In the genomic region with DNA sequence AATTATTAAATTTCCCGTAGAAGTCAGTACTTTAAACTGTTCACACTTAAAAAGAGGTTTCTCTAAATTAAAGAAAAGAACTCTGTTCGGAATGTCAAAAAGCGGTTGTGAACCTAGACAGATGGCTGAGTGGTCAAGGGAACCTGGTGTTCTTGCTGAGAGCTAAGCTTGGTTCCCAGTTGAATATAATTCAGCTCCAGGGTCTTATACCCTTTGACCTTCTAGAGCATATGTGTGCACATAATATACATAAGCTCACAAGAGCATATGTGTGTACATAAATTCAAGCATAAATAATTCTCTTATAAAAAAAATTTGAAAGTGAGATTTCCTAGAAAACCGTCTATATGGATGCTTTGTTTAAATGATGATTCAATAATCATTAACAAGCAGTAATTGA, we compare ENCODE assay signal across 27 mouse cellular contexts.
DNase-seq lines count a peak whose midpoint lies in the region; ATAC-seq lines count a peak whose summit lies in the region.
"Had no signal": no experiment of that assay in that cellular context is flagged by ENCODE, and none has a peak within 500 bp of the region (broad histone marks: within the 10 kb centered on the region; RNA-seq: fewer than 3 reads in every experiment).

No protein-coding gene starts in this region.

- H3K4me3 ChIP-seq in forebrain, embryonic 11.5 days (ENCODE audit: low read depth, low read length) = no peak overlapping the region
- no peak overlapping the region for H3K4me3 ChIP-seq in forebrain, embryonic 13.5 days
- H3K4me3 ChIP-seq in midbrain, embryonic 12.5 days = no peak overlapping the region
- no peak overlapping the region for H3K4me3 ChIP-seq in midbrain, embryonic 15.5 days
- H3K4me3 ChIP-seq: embryonic facial prominence, embryonic 12.5 days; embryonic facial prominence, embryonic 15.5 days; forebrain, embryonic 12.5 days; heart, adult 2 months; heart, embryonic 10.5 days; heart, embryonic 13.5 days; hindbrain, embryonic 12.5 days; hindbrain, embryonic 15.5 days; intestine, embryonic 15.5 days had no signal

- no peak overlapping the region for H3K27ac ChIP-seq in forebrain, embryonic 11.5 days (ENCODE audit: low read depth, low read length)
- no peak overlapping the region for H3K27ac ChIP-seq in forebrain, embryonic 13.5 days
- H3K27ac ChIP-seq in midbrain, embryonic 12.5 days (replicated peaks) = no peak overlapping the region
- no peak overlapping the region for H3K27ac ChIP-seq in midbrain, embryonic 15.5 days
- H3K27ac ChIP-seq: embryonic facial prominence, embryonic 12.5 days; embryonic facial prominence, embryonic 15.5 days; forebrain, embryonic 12.5 days; heart, adult 2 months; heart, embryonic 10.5 days; heart, embryonic 13.5 days; hindbrain, embryonic 12.5 days; hindbrain, embryonic 15.5 days; intestine, embryonic 15.5 days had no signal

- peak; percentile 19 for DNase-seq in embryo, embryonic 10.5 days (ENCODE audit: low spot score)
- no peak for DNase-seq in embryo, embryonic 9.5 days (ENCODE audit: extremely low spot score)
- DNase-seq in forebrain, embryonic 11.5 days (ENCODE audit: low spot score) = no peak
- DNase-seq in retina, embryonic 14.5 days (ENCODE audit: low spot score) = peak; percentile 35
- DNase-seq in retina, postnatal 1 day = no peak
- DNase-seq: adrenal gland, adult 8-10 months; adrenal gland, postnatal 25 days; cerebellum, adult 2 months; cerebellum, adult 9-11 months; cerebellum, postnatal 25 days; gastrocnemius, postnatal 10 days; gastrocnemius, postnatal 36 days; heart, adult 2 months; heart, postnatal 14 days; heart, postnatal 4 days had no signal

- no peaks in the 10 kb centered on the region for H3K4me1 ChIP-seq in forebrain, embryonic 11.5 days (replicated peaks; ENCODE audit: control insufficient read depth, insufficient read depth, low read length)
- H3K4me1 ChIP-seq in forebrain, embryonic 13.5 days = peaks cover 5% of the 10 kb centered on the region
- no peaks in the 10 kb centered on the region for H3K4me1 ChIP-seq in midbrain, embryonic 12.5 days
- H3K4me1 ChIP-seq in midbrain, embryonic 15.5 days = no peaks in the 10 kb centered on the region
- H3K4me1 ChIP-seq: embryonic facial prominence, embryonic 12.5 days; embryonic facial prominence, embryonic 15.5 days; heart, embryonic 10.5 days; heart, embryonic 13.5 days; intestine, embryonic 15.5 days had no signal

- H3K9ac ChIP-seq in forebrain, embryonic 11.5 days (ENCODE audit: low read length) = no peak overlapping the region
- no peak overlapping the region for H3K9ac ChIP-seq in forebrain, embryonic 13.5 days
- H3K9ac ChIP-seq in midbrain, embryonic 12.5 days (replicated peaks) = no peak overlapping the region
- H3K9ac ChIP-seq in midbrain, embryonic 15.5 days = no peak overlapping the region
- H3K9ac ChIP-seq: embryonic facial prominence, embryonic 12.5 days; embryonic facial prominence, embryonic 15.5 days; forebrain, embryonic 12.5 days; heart, embryonic 13.5 days; hindbrain, embryonic 12.5 days; hindbrain, embryonic 15.5 days; intestine, embryonic 15.5 days had no signal

- H3K4me2 ChIP-seq in forebrain, embryonic 11.5 days (ENCODE audit: low read depth, low read length, severe bottlenecking) = no peak overlapping the region
- no peak overlapping the region for H3K4me2 ChIP-seq in forebrain, embryonic 13.5 days
- H3K4me2 ChIP-seq in midbrain, embryonic 12.5 days (replicated peaks) = no peak overlapping the region
- no peak overlapping the region for H3K4me2 ChIP-seq in midbrain, embryonic 15.5 days
- H3K4me2 ChIP-seq: embryonic facial prominence, embryonic 12.5 days; embryonic facial prominence, embryonic 15.5 days; forebrain, embryonic 12.5 days; heart, embryonic 13.5 days; hindbrain, embryonic 12.5 days; hindbrain, embryonic 15.5 days; intestine, embryonic 15.5 days had no signal

- no peaks in the 10 kb centered on the region for H3K36me3 ChIP-seq in forebrain, embryonic 11.5 days (ENCODE audit: control insufficient read depth, insufficient read depth, low read length)
- no peaks in the 10 kb centered on the region for H3K36me3 ChIP-seq in forebrain, embryonic 13.5 days (ENCODE audit: poor library complexity, severe bottlenecking)
- H3K36me3 ChIP-seq in midbrain, embryonic 12.5 days = no peaks in the 10 kb centered on the region
- no peaks in the 10 kb centered on the region for H3K36me3 ChIP-seq in midbrain, embryonic 15.5 days (replicated peaks)
- H3K36me3 ChIP-seq: embryonic facial prominence, embryonic 12.5 days; embryonic facial prominence, embryonic 15.5 days; forebrain, embryonic 12.5 days; heart, embryonic 10.5 days; heart, embryonic 13.5 days; hindbrain, embryonic 12.5 days; hindbrain, embryonic 15.5 days; intestine, embryonic 15.5 days had no signal

- H3K9me3 ChIP-seq in forebrain, embryonic 11.5 days (ENCODE audit: control insufficient read depth, low read length) = no peaks in the 10 kb centered on the region
- no peaks in the 10 kb centered on the region for H3K9me3 ChIP-seq in forebrain, embryonic 13.5 days (replicated peaks)
- H3K9me3 ChIP-seq in midbrain, embryonic 12.5 days = no peaks in the 10 kb centered on the region
- H3K9me3 ChIP-seq in midbrain, embryonic 15.5 days = no peaks in the 10 kb centered on the region
- H3K9me3 ChIP-seq: embryonic facial prominence, embryonic 12.5 days; embryonic facial prominence, embryonic 15.5 days; forebrain, embryonic 12.5 days; heart, embryonic 10.5 days; heart, embryonic 13.5 days; hindbrain, embryonic 12.5 days; hindbrain, embryonic 15.5 days; intestine, embryonic 15.5 days had no signal

- no peaks in the 10 kb centered on the region for H3K27me3 ChIP-seq in forebrain, embryonic 11.5 days (ENCODE audit: control insufficient read depth, insufficient read depth, low read length)
- H3K27me3 ChIP-seq in forebrain, embryonic 13.5 days = no peaks in the 10 kb centered on the region
- H3K27me3 ChIP-seq in midbrain, embryonic 12.5 days = no peaks in the 10 kb centered on the region
- H3K27me3 ChIP-seq in midbrain, embryonic 15.5 days (replicated peaks) = no peaks in the 10 kb centered on the region
- H3K27me3 ChIP-seq: embryonic facial prominence, embryonic 12.5 days; embryonic facial prominence, embryonic 15.5 days; forebrain, embryonic 12.5 days; heart, embryonic 13.5 days; hindbrain, embryonic 12.5 days; hindbrain, embryonic 15.5 days; intestine, embryonic 15.5 days had no signal

- WGBS in forebrain, embryonic 11.5 days = 73% methylated on average over 4 of the region's 4 CpGs
- 67% methylated on average over 4 of the region's 4 CpGs for WGBS in forebrain, embryonic 13.5 days
- 67% methylated on average over 4 of the region's 4 CpGs for WGBS in midbrain, embryonic 12.5 days
- WGBS in midbrain, embryonic 15.5 days = 58% methylated on average over 4 of the region's 4 CpGs

- 0 out of 2 replicates have a peak, but pooled peaks have one; percentile 36 for ATAC-seq in forebrain, embryonic 11.5 days (replicated peaks; ENCODE audit: low FRiP score)
- ATAC-seq in forebrain, embryonic 13.5 days = no peak
- peak; percentile 70; the same call in 1 of the 2 replicates for ATAC-seq in midbrain, embryonic 12.5 days (ENCODE audit: low FRiP score, low read depth)
- no peak for ATAC-seq in midbrain, embryonic 15.5 days (replicated peaks)
- ATAC-seq: activated CD4-positive, CD25-positive, alpha-beta regulatory T cell, adult 4 months; intestine, embryonic 15.5 days had no signal

Comparison
In these comparisons a context has a peak if more than half of its experiments do, and no peak if none do; other contexts are left out.
1. DNase-seq: peak in embryo, embryonic 10.5 days (single experiment) and retina, embryonic 14.5 days (single experiment); none in embryo, embryonic 9.5 days (single experiment), forebrain, embryonic 11.5 days (single experiment) and retina, postnatal 1 day (single experiment).
2. ATAC-seq: peak in forebrain, embryonic 11.5 days (single experiment) and midbrain, embryonic 12.5 days (single experiment); none in forebrain, embryonic 13.5 days (single experiment) and midbrain, embryonic 15.5 days (single experiment).